Mouse (Mus musculus) neural tube, embryonic 13.5 days (tissue): ENCODE data around the gene Smpdl3b. TPM values are rescaled to one million over a fixed set of nuclear protein-coding genes. Genes with fewer than 3 reads are reported as not detected.
"Not testable (repeated sequence)": the region's sequence is repeated elsewhere in the genome, so short reads cannot be mapped to it uniquely, and the experiment has no call there.

Experiments used
- ATAC-seq: fragments of 200-750 bp; cut with Nextera tagmentation; 2 replicates; pipeline ENCODE4 v1.8.0; 2017; ENCODE audit warnings: low read depth, mild to moderate bottlenecking, moderate TSS enrichment, moderate library complexity
- H3K27ac ChIP-seq: fragments of 300-500 bp; sonication (generic); replicated peaks from 2 replicates; pipeline ENCODE4 v1.5.1; 2015; ENCODE audit warnings: moderate library complexity, mild to moderate bottlenecking, inconsistent platforms
- H3K27me3 ChIP-seq: fragments of 300-500 bp; sonication (generic); 2 replicates; pipeline ENCODE4 v1.6.1; 2015; ENCODE audit warnings: mild to moderate bottlenecking, inconsistent platforms
- H3K36me3 ChIP-seq: fragments of 300-500 bp; sonication (generic); 2 replicates; pipeline ENCODE4 v1.6.1; 2015; ENCODE audit warnings: mild to moderate bottlenecking, inconsistent platforms
- H3K4me1 ChIP-seq: fragments of 300-500 bp; sonication (generic); replicated peaks from 2 replicates; pipeline ENCODE4 v1.6.1; 2015; ENCODE audit warnings: inconsistent platforms
- H3K4me2 ChIP-seq: fragments of 300-500 bp; sonication (generic); 2 replicates; pipeline ENCODE4 v1.6.1; 2015; ENCODE audit warnings: inconsistent platforms, mild to moderate bottlenecking, moderate library complexity
- H3K4me3 ChIP-seq: fragments of 300-500 bp; sonication (generic); 2 replicates; pipeline ENCODE4 v1.5.1; 2015; ENCODE audit warnings: mild to moderate bottlenecking, inconsistent platforms
- H3K9ac ChIP-seq: fragments of 300-500 bp; sonication (generic); 2 replicates; pipeline ENCODE4 v1.6.1; 2015; ENCODE audit warnings: moderate library complexity, mild to moderate bottlenecking, inconsistent platforms
- H3K9me3 ChIP-seq: fragments of 300-500 bp; sonication (generic); 2 replicates; pipeline ENCODE4 v1.6.1; 2016; ENCODE audit warnings: inconsistent platforms
- WGBS: fragments of 180-500 bp; shearing (Covaris S2); methylation state at CpG from one replicate; pipeline ENCODE4 v1.1.7; 2015; 5-methylcytosine and 5-hydroxymethylcytosine counted together
- polyA plus RNA-seq: library from polyadenylated mRNA; unstranded; fragments of >200 nt; fragmentation: Nextera tagmentation; extraction: Ambion mirVana; gene quantifications from 2 replicates; pipeline ENCODE4 v1.2.1, GENCODE M21; 2015

The Smpdl3b gene
- polyA plus RNA-seq, 1 experiment from 2014 or later = 0.53 TPM

DNA sequence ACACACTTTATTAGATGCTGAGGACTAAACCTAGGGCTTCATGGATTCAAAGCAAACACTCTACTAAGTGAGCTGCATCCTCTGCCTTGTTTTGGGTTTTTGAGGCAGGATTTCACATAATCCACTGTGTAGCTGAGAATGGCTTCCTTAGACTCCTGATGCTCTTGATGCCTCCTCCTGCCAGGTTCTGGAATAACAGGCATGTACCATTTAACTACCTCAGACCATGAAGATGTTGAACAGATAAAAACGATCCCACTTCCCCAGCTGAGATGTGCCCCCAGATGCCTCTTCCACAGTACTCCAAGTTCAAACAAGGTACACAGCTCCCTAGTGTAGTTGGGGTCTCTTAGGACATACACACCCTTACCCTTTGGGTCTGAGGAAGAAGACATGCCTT lies 40.4 kb upstream of the Smpdl3b start:
- ATAC-seq = no peak
- Histone ChIP-seq H3K9me3 (no peaks in the 10 kb centered on the region), H3K4me2 (no peak overlapping the region), H3K9ac (no peak overlapping the region), H3K27me3 (peaks cover 29% of the 10 kb centered on the region), H3K4me1 (peaks cover 6% of the 10 kb centered on the region; the same call in 1 of the 2 replicates), H3K4me3 (no peak overlapping the region), H3K36me3 (no peaks in the 10 kb centered on the region), H3K27ac (no peak overlapping the region)
- 83% methylated on average over 1 of the region's 1 CpGs for WGBS

DNA sequence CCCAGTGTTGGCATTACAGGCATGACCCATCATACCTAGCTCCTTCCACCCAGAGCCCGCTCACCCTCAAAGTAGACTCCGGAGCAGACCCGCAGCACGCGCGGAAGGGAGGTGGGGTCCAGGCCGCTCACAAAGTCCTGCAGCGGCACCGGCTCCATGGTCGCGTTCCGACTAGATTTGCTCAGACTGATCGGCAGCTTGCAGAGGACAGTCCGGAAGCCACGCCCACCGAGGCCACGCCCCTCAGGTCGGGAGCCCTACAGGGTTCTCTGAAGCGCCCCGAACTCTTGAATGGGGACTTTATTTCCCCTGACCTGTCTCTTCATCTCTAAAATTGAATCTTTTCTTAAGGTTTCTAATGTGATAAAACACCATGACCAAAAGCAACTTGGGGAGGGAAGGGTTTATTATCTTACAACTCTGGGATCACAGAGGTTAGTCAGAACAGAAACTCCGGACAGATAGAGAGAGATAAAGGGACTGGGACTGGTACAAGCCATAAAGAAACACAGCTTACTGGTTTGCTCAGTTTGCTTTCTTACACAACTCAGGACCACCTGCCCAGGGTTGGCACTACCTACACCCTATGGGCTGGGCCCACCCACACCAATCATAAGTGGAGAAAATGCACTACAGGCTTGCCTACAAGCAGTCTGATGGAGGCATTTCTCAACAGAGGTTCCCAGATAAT lies 39.3 kb upstream of the Smpdl3b start, which contains the start of gene Themis2:
Themis2 (minus strand) TSS at position 192 of the 691 bp plus-strand sequence.
- Histone ChIP-seq H3K9ac (peak within 1 kb of the TSS; percentile 55; the same call in 1 of the 2 replicates), H3K27me3 (peaks cover 29% of the 10 kb centered on the region), H3K9me3 (no peaks in the 10 kb centered on the region), H3K4me1 (peaks cover 6% of the 10 kb centered on the region; the same call in 1 of the 2 replicates), H3K4me3 (peak within 1 kb of the TSS; percentile 24), H3K27ac (no peak within 1 kb of the TSS), H3K4me2 (peak within 1 kb of the TSS; percentile 54), H3K36me3 (no peaks in the 10 kb centered on the region)
- 2% methylated on average over 21 of the region's 21 CpGs for WGBS
- no peak for ATAC-seq

- H3K4me3 ChIP-seq = no peak overlapping the region
- H3K9me3 ChIP-seq = no peaks in the 10 kb centered on the region
- ATAC-seq = no peak
- peaks cover 29% of the 10 kb centered on the region for H3K27me3 ChIP-seq
- no peak overlapping the region for H3K9ac ChIP-seq
- H3K4me2 ChIP-seq = no peak overlapping the region
- 56% methylated on average over 7 of the region's 7 CpGs for WGBS
- peaks cover 6% of the 10 kb centered on the region; the same call in 1 of the 2 replicates for H3K4me1 ChIP-seq
- no peak overlapping the region for H3K27ac ChIP-seq
- H3K36me3 ChIP-seq = no peaks in the 10 kb centered on the region
Measured at GRCm38 (mm10) chr4:132795171-132795570, 38.1 kb upstream of the Smpdl3b start.

- peaks cover 6% of the 10 kb centered on the region; the same call in 1 of the 2 replicates for H3K4me1 ChIP-seq
- H3K9ac ChIP-seq = no peak overlapping the region
- no peak overlapping the region for H3K4me3 ChIP-seq
- H3K36me3 ChIP-seq = no peaks in the 10 kb centered on the region
- H3K4me2 ChIP-seq = no peak overlapping the region
- peaks cover 29% of the 10 kb centered on the region for H3K27me3 ChIP-seq
- H3K27ac ChIP-seq = no peak overlapping the region
- ATAC-seq = no peak
- H3K9me3 ChIP-seq = no peaks in the 10 kb centered on the region
- 76% methylated on average over 8 of the region's 8 CpGs for WGBS
Measured at GRCm38 (mm10) chr4:132794760-132795159, 37.7 kb upstream of the Smpdl3b start.

DNA sequence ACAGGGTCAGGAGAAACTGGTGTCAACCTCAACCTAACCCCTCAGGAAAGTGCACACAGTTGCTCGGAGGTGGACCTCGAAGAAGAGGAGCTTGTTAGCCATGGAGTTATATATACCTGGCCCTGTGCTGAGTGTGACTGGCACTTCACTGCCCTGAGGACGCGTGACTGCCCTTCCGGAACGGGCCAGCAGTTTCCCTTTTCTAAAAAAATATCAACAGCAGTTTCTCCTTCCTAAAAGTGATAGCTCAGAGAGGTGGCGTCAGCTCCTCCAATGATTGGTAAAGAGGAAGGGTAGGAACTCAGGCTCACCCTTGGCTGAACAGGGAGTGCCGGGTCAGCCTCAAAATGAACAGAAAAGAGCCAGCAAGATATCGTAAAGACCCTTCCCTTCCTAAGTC lies 37.0 kb upstream of the Smpdl3b start:
- Histone ChIP-seq H3K27ac (no peak overlapping the region), H3K4me2 (no peak overlapping the region), H3K9me3 (no peaks in the 10 kb centered on the region), H3K4me3 (no peak overlapping the region), H3K9ac (no peak overlapping the region), H3K36me3 (no peaks in the 10 kb centered on the region), H3K27me3 (peaks cover 29% of the 10 kb centered on the region), H3K4me1 (peaks cover 6% of the 10 kb centered on the region; the same call in 1 of the 2 replicates)
- no peak for ATAC-seq
- WGBS = 75% methylated on average over 9 of the region's 9 CpGs

DNA sequence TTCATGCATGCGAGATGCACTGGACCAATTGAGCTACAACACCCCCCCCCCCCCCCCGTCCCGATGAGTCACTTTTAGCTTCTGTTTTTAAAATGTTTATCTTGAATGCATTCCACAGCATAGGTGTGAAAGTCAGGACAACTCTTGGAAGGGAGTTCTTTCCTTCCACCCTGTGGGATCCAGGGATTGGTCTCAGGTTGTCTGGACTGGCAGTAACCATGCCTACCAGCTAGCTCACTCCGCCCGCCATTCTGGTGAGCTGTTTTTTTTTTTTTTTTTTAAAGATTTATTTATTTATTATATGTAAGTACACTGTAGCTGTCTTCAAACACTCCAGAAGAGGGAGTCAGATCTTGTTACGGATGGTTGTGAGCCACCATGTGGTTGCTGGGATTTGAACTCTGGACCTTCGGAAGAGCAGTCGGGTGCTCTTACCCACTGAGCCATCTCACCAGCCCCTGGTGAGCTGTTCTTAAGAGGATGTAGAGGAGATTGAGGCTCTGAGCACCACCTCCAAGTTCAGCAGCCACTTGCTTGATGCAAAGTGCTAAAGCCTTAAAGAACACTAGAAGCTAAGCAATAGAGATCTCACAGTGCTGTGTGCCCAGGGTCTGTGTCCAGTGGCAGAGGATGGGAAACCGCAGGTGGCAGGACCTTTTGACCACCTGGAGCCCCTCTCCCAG lies 36.4 kb upstream of the Smpdl3b start:
- not testable (repeated sequence) for H3K4me2 ChIP-seq, H3K9me3 ChIP-seq, H3K36me3 ChIP-seq, H3K27ac ChIP-seq, ATAC-seq, H3K4me3 ChIP-seq, H3K4me1 ChIP-seq, H3K9ac ChIP-seq
- WGBS = 90% methylated on average over 8 of the region's 9 CpGs
- H3K27me3 ChIP-seq = peaks cover 29% of the 10 kb centered on the region

DNA sequence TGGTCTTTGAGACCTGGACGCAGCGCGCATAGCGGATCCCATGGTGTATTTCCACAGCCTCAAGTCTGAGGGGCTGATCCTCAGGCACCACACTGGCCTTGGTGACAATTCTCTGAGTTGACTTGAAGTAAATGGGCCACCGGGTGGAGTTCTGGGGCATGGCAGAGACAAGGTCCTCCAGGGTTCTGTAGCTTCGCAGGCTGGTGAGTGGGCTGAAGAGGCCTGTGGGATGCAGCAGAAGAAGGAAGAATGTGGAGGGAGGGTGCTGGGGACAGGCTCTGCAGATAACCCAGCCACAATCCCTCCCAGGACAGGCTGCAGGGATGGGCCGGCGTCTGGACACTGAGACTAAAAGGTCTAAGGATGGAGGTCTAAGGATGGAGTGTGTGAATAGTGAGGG lies 32.7 kb upstream of the Smpdl3b start:
- Histone ChIP-seq H3K36me3 (no peaks in the 10 kb centered on the region), H3K27me3 (peaks cover 10% of the 10 kb centered on the region)
- WGBS = 88% methylated on average over 8 of the region's 8 CpGs

GRCm38 (mm10) chr4:132785228-132785627 lies 28.2 kb upstream of the Smpdl3b start:
- no peak for ATAC-seq
- no peaks in the 10 kb centered on the region for H3K36me3 ChIP-seq
- no peaks in the 10 kb centered on the region for H3K27me3 ChIP-seq
- no peak overlapping the region for H3K9ac ChIP-seq
- no peak overlapping the region for H3K4me2 ChIP-seq
- WGBS = 89% methylated on average over 13 of the region's 13 CpGs
- H3K4me3 ChIP-seq = no peak overlapping the region
- no peak overlapping the region for H3K27ac ChIP-seq
- H3K4me1 ChIP-seq = no peaks in the 10 kb centered on the region
- no peaks in the 10 kb centered on the region for H3K9me3 ChIP-seq

More for the DNA sequence above, 32.7 kb upstream of the Smpdl3b start:
- Histone ChIP-seq H3K27ac (no peak overlapping the region), H3K4me2 (no peak overlapping the region), H3K4me3 (no peak overlapping the region), H3K4me1 (no peaks in the 10 kb centered on the region), H3K9me3 (no peaks in the 10 kb centered on the region), H3K9ac (no peak overlapping the region)
- no peak for ATAC-seq

DNA sequence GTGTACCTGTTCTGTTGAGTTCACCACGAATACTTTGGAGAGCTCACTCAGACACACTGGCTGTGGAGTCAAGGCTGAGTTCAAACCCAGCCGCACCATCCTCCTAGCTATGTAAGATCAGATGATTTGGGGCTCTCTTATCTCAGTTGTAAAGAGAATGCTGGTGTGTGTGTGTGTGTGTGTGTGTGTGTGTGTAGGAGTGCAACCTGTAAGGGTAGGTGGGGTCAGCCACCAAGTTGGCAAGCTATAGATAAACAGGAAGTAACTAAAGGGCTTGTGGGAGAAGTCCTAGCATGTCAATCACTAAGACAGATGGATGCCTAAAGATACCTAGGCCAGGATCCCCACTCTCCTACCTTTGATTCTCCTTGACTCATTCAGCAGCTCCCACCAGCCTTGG lies 26.7 kb upstream of the Smpdl3b start:
- ATAC-seq = no peak
- H3K4me3 ChIP-seq = no peak overlapping the region
- no peaks in the 10 kb centered on the region for H3K4me1 ChIP-seq
- no peaks in the 10 kb centered on the region for H3K9me3 ChIP-seq
- WGBS = 92% methylated on average over 2 of the region's 2 CpGs
- H3K9ac ChIP-seq = no peak overlapping the region
- H3K27me3 ChIP-seq = no peaks in the 10 kb centered on the region
- no peak overlapping the region for H3K4me2 ChIP-seq
- H3K36me3 ChIP-seq = peaks cover 10% of the 10 kb centered on the region
- H3K27ac ChIP-seq = no peak overlapping the region

GRCm38 (mm10) chr4:132780288-132780687 lies 23.2 kb upstream of the Smpdl3b start:
- Histone ChIP-seq H3K9ac (no peak overlapping the region), H3K4me1 (no peaks in the 10 kb centered on the region), H3K27ac (no peak overlapping the region), H3K36me3 (peaks cover 43% of the 10 kb centered on the region), H3K9me3 (no peaks in the 10 kb centered on the region), H3K27me3 (no peaks in the 10 kb centered on the region), H3K4me3 (no peak overlapping the region), H3K4me2 (no peak overlapping the region)
- WGBS = 96% methylated on average over 4 of the region's 4 CpGs
- ATAC-seq = no peak

GRCm38 (mm10) chr4:132778562-132779201 lies 21.6 kb upstream of the Smpdl3b start:
- H3K36me3 ChIP-seq = peaks cover 57% of the 10 kb centered on the region
- no peak overlapping the region for H3K27ac ChIP-seq
- H3K27me3 ChIP-seq = no peaks in the 10 kb centered on the region
- H3K4me3 ChIP-seq = no peak overlapping the region
- ATAC-seq = no peak
- no peaks in the 10 kb centered on the region for H3K4me1 ChIP-seq
- no peak overlapping the region for H3K4me2 ChIP-seq
- H3K9me3 ChIP-seq = no peaks in the 10 kb centered on the region
- no peak overlapping the region for H3K9ac ChIP-seq
- 90% methylated on average over 6 of the region's 6 CpGs for WGBS

- Histone ChIP-seq H3K9ac (no peak overlapping the region), H3K36me3 (peaks cover 74% of the 10 kb centered on the region), H3K27me3 (no peaks in the 10 kb centered on the region), H3K4me3 (no peak overlapping the region), H3K4me2 (no peak overlapping the region), H3K27ac (no peak overlapping the region), H3K4me1 (no peaks in the 10 kb centered on the region), H3K9me3 (no peaks in the 10 kb centered on the region)
- WGBS = 93% methylated on average over 5 of the region's 5 CpGs
- ATAC-seq = no peak
Measured at GRCm38 (mm10) chr4:132776764-132777163, 19.7 kb upstream of the Smpdl3b start.
